Mouse (Mus musculus) ES-Bruce4 (cell line): Measurements from ENCODE around the gene Foxo1. TPM values are rescaled to one million over a fixed set of nuclear protein-coding genes. Genes with fewer than 3 reads are reported as not detected.

ENCODE experiments used
- H3K27ac ChIP-seq: 2 replicates; pipeline ENCODE4 v1.5.1; 2012; ENCODE audit warnings: low read length, inconsistent platforms; ENCODE audit not compliant: insufficient read depth
- H3K27me3 ChIP-seq: 2 replicates; pipeline ENCODE4 v1.6.1; 2012; ENCODE audit warnings: mild to moderate bottlenecking, low read length, inconsistent platforms; ENCODE audit not compliant: control insufficient read depth, poor library complexity, insufficient read depth, severe bottlenecking
- H3K36me3 ChIP-seq: 2 replicates; pipeline ENCODE4 v1.6.1; 2012; ENCODE audit warnings: inconsistent platforms, mild to moderate bottlenecking, low read length, moderate library complexity; ENCODE audit not compliant: control insufficient read depth, poor library complexity, insufficient read depth, severe bottlenecking
- H3K4me1 ChIP-seq: one replicate; pipeline ENCODE4 v1.8.1; 2011; ENCODE audit warnings: low read length; ENCODE audit not compliant: control insufficient read depth, insufficient read depth
- H3K4me3 ChIP-seq: 2 replicates; pipeline ENCODE4 v1.5.1; 2011; ENCODE audit warnings: low read depth, mild to moderate bottlenecking, low read length
- H3K9ac ChIP-seq: 2 replicates; pipeline ENCODE4 v1.6.1; 2012; ENCODE audit warnings: low read depth, mild to moderate bottlenecking, inconsistent platforms; ENCODE audit not compliant: poor library complexity, severe bottlenecking
- H3K9me3 ChIP-seq: replicated peaks from 2 replicates; pipeline ENCODE4 v1.6.1; 2012; ENCODE audit warnings: mild to moderate bottlenecking, low read length, inconsistent platforms; ENCODE audit not compliant: control insufficient read depth, poor library complexity, insufficient read depth, severe bottlenecking
- CTCF ChIP-seq: IDR thresholded peaks from one replicate; pipeline ENCODE4 v1.8.1; 2011; ENCODE audit warnings: low read depth, low read length
- EP300 ChIP-seq: IDR thresholded peaks from 2 replicates; pipeline ENCODE4 v1.6.1; 2011; ENCODE audit warnings: low read depth, low read length; ENCODE audit not compliant: insufficient read depth
- POLR2A ChIP-seq: IDR thresholded peaks from one replicate; pipeline ENCODE4 v1.8.1; 2011; ENCODE audit warnings: low read length; ENCODE audit not compliant: insufficient read depth
- polyA plus RNA-seq: library from polyadenylated mRNA; stranded (reverse); fragments of >200 nt; gene quantifications from 2 replicates; pipeline ENCODE4 v1.2.4, GENCODE M21; 2011; ENCODE audit warnings: low read depth; ENCODE audit not compliant: missing spikeins, insufficient read depth, insufficient read length

Gene Foxo1
- polyA plus RNA-seq, 1 experiment: 22.9 TPM

- Histone ChIP-seq H3K4me3 (no peak overlapping the region), H3K9me3 (no peaks in the 10 kb centered on the region), H3K4me1 (no peaks in the 10 kb centered on the region), H3K36me3 (peaks cover 12% of the 10 kb centered on the region; the same call in 1 of the 2 replicates), H3K27ac (no peak overlapping the region), H3K9ac (no peak overlapping the region), H3K27me3 (no peaks in the 10 kb centered on the region)
- TF ChIP-seq POLR2A: no peak
- TF ChIP-seq EP300: no peak
- TF ChIP-seq CTCF: no peak
These were observed 75.3 kb downstream of the Foxo1 start for GRCm38 (mm10) chr3:52343270-52344070.

GRCm38 (mm10) chr3:52345881-52346280, 77.7 kb downstream of the Foxo1 start:
- H3K27ac ChIP-seq: no peak overlapping the region
- no peaks in the 10 kb centered on the region for H3K27me3 ChIP-seq
- no peak overlapping the region for H3K9ac ChIP-seq
- TF ChIP-seq EP300 (no peak), POLR2A (no peak), CTCF (no peak)
- no peaks in the 10 kb centered on the region for H3K9me3 ChIP-seq
- peaks cover 12% of the 10 kb centered on the region; the same call in 1 of the 2 replicates for H3K36me3 ChIP-seq
- H3K4me1 ChIP-seq: no peaks in the 10 kb centered on the region
- no peak overlapping the region for H3K4me3 ChIP-seq

- H3K9ac ChIP-seq: no peak overlapping the region
- H3K36me3 ChIP-seq: peaks cover 12% of the 10 kb centered on the region; the same call in 1 of the 2 replicates
- H3K4me3 ChIP-seq: no peak overlapping the region
- TF ChIP-seq EP300 (no peak), POLR2A (no peak), CTCF (no peak)
- no peaks in the 10 kb centered on the region for H3K27me3 ChIP-seq
- no peak overlapping the region for H3K27ac ChIP-seq
- no peaks in the 10 kb centered on the region for H3K4me1 ChIP-seq
- no peaks in the 10 kb centered on the region for H3K9me3 ChIP-seq
These were observed 79.0 kb downstream of the Foxo1 start for GRCm38 (mm10) chr3:52346986-52347710.

GRCm38 (mm10) chr3:52347980-52348622, 80.0 kb downstream of the Foxo1 start:
- H3K9ac ChIP-seq: no peak overlapping the region
- no peaks in the 10 kb centered on the region for H3K9me3 ChIP-seq
- no peak overlapping the region for H3K27ac ChIP-seq
- no peak for TF ChIP-seq EP300
- no peak for TF ChIP-seq CTCF
- no peak for TF ChIP-seq POLR2A
- no peaks in the 10 kb centered on the region for H3K4me1 ChIP-seq
- H3K4me3 ChIP-seq: no peak overlapping the region
- no peaks in the 10 kb centered on the region for H3K27me3 ChIP-seq
- H3K36me3 ChIP-seq: peaks cover 12% of the 10 kb centered on the region; the same call in 1 of the 2 replicates

GRCm38 (mm10) chr3:52350636-52351035, 82.5 kb downstream of the Foxo1 start:
- TF ChIP-seq CTCF: no peak
- no peak for TF ChIP-seq POLR2A
- no peak for TF ChIP-seq EP300
- no peak overlapping the region for H3K27ac ChIP-seq

More at GRCm38 (mm10) chr3:52350636-52351035, 82.5 kb downstream of the Foxo1 start:
- H3K9ac ChIP-seq: no peak overlapping the region
- H3K4me3 ChIP-seq: no peak overlapping the region
- H3K4me1 ChIP-seq: no peaks in the 10 kb centered on the region
- H3K36me3 ChIP-seq: peaks cover 9% of the 10 kb centered on the region; the same call in 1 of the 2 replicates
- no peaks in the 10 kb centered on the region for H3K9me3 ChIP-seq
- H3K27me3 ChIP-seq: no peaks in the 10 kb centered on the region
